Mouse (Mus musculus) megakaryocyte, embryonic 14.5 days (primary cell): ENCODE measurements around the gene Npepl1.

Experiments used
- FLI1 ChIP-seq: IDR thresholded peaks from 2 replicates; pipeline ENCODE4 v1.6.1; 2012; ENCODE audit warnings: low read length, inconsistent platforms, mixed read lengths
- GATA1 ChIP-seq: IDR thresholded peaks from 3 replicates; pipeline ENCODE4 v1.6.1; 2012; ENCODE audit warnings: mixed read lengths, low read length, inconsistent platforms, borderline replicate concordance

GRCm38 (mm10) chr2:174067793-174068419 lies 42.2 kb upstream of the Npepl1 start:
- TF ChIP-seq GATA1 (no peak), FLI1 (no peak)
